Mouse (Mus musculus): ENCODE measurements around the gene Olfr358.
A peak's percentile ranks its signal among the peaks of the same experiment; 100 is the strongest.

The Olfr358 gene

GRCm38 (mm10) chr2:37009235-37009634 lies at the start of gene Olfr358:
Olfr358 (minus strand) TSS chr2:37009335.
- DNase-seq = no peak

- peak; percentile 33 for DNase-seq
These were observed 12.1 kb downstream of the Olfr358 start for GRCm38 (mm10) chr2:36997030-36997429.

- no peak for DNase-seq
These were observed 15.6 kb downstream of the Olfr358 start, which contains the start of gene Olfr357 for GRCm38 (mm10) chr2:36993527-36993926. Olfr357 (plus strand) TSS chr2:36993827.

Measured in cerebellum, adult 11-12 months (tissue).